Mouse (Mus musculus): ENCODE measurements at regions not wholly inside any gene's neighbourhood (a gene's known extent, or its start where the extent isn't known, plus 50 kb on each side); places are given as distances from the start of the nearest gene placed in this dataset.

- no peak for DNase-seq (ENCODE audit: low spot score)
Measured at GRCm38 (mm10) chr16:93272146-93272545, 331.7 kb downstream of the Setd4 start.

DNA sequence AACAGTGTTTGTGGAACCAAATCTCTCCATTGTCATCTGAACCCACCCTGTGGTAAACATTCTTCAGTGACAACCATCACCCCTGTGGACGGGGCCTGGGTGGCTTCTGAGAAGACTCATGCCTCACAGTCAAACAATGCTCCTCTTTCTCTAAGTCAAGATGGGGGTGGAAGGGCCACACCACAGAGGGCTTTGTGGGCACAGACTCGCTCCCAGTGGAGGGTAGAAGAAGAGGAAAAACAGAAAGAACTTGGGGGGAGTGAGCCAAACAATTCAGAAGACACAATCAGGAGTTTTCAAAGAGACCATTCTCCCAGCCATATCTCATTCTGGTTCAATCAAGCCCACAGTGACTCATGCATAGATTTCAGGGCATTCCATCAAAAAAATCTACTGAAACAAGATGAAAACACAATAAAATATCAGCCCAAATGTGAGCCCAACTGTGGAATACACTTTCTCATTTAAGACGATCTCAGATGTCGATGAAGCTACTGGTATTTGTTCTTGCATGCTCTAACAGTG is 339.7 kb downstream of the Setd4 start:
- no peak for DNase-seq (ENCODE audit: low spot score)

- DNase-seq (ENCODE audit: low spot score), result no peak
Measured at GRCm38 (mm10) chr16:93263141-93263815, 340.6 kb downstream of the Setd4 start.

DNA sequence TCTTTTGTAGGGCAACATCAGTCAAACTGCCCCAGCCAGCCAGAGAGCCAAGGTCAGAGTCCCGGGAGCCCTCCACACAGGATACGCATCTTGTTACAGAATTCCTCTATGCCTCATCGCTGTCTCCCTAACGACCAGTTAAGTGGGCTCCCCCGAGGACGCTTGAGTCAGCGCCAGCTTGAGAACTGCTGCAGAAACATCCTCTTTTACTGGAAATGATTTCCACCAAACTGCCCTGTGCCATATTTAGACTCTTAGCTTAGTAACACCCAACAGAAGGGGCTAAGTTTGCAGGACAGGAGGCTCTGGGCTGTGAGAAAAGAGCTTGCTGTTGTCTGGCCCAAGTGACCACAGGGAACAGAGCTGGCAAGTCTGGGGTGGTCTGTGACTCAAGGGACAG is 357.0 kb downstream of the Setd4 start:
- DNase-seq (ENCODE audit: low spot score), result no peak

GRCm38 (mm10) chr16:93245738-93246137 is 358.1 kb downstream of the Setd4 start:
- DNase-seq (ENCODE audit: low spot score), result no peak

DNA sequence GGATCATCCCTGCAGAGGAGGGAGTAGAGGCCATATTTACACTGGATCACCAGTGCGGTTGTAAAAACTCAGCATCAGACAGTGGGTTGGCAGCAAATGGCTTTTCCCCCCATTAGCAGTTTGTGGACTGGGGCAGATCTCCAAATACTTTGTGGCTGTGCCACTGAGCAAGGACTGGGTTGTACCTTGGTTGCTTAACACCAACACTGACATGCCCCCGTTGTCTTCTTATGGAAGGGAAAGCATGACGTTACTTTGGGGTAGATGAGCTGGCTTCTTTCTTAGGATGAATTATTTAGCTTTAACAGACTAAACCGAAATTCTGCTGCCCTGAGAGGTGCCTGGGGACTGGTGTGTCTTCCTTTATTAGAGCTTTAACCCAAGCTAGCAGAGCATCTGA is 365.0 kb downstream of the Setd4 start:
- DNase-seq (ENCODE audit: low spot score), result no peak

GRCm38 (mm10) chr16:93238326-93238725 is 365.5 kb downstream of the Setd4 start:
- no peak for DNase-seq (ENCODE audit: low spot score)

GRCm38 (mm10) chr16:93225644-93226043 is 378.2 kb downstream of the Setd4 start:
- DNase-seq (ENCODE audit: low spot score), result no peak

DNA sequence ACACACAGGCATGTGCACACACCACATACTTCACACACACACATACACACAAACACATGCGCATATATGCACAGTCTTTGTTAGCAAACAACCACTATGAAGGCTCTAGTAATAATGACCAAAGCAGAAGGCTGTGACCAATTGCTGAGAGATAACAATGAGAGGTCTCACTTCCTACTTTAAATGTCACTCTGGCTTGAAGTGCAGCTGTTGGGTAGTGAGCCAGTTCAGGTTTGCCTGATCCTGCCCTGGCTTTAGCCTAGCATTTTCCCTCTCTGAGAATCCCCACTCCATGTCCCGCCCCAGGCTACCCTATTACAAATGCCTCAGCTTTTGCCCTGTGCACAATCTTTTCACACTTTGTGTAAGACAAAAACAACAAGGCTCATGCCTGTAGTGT is 378.7 kb downstream of the Setd4 start:
- no peak for DNase-seq (ENCODE audit: low spot score)

DNA sequence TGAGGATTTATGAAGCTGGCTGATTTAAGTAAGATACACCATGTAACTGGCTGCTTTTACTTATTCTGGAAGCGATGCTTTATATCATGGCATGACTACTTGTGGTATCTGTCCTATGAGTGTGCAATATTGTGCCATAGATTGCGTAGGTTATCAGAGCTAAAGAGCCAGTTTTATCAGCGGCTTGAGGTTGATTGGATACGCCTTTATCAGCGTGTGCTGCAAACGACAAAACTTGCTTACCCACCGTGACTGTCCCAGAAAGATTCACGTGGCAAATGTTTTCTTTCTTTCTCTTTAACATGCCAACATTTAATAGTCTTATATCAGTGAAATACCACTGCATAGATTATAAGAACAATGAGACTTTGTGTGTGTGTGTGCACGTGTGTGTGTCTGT is 384.1 kb downstream of the Setd4 start:
- DNase-seq (ENCODE audit: low spot score), result no peak

- no peak for DNase-seq (ENCODE audit: low spot score)
Measured at GRCm38 (mm10) chr16:93218402-93218801, 385.5 kb downstream of the Setd4 start.

DNA sequence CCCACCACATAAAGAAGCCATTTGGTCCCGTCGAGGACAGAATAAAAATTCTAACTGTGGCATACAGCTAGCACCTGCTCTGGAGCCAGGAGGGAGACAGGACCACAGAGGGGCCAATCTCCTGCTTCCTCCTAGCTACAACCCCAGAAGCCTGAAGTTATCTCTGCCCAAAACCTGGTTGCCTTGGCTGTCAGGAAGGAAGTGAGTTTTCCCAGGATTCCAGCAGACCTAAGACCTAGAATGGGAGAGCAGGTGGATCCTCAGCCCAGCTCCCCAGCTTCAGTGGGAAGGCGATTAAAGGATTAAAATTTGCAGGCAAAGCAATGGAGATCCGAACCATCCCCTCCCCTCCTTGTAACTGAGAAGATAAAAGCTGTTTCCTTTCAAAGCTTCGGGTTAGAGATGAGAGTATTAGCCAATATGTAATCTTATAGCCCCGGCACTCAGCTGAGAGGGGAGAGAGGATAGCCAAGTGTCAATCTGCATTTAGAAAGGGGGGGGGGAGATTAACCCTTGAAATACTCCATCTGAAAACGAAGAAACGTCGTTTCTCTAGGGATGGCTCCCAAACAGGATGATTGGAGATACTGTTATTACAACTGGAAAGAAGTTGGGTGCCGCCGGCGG is 386.1 kb downstream of the Setd4 start:
- DNase-seq (ENCODE audit: low spot score), result no peak

- no peak for DNase-seq (ENCODE audit: low spot score)
Measured at GRCm38 (mm10) chr16:93215630-93216029, 388.2 kb downstream of the Setd4 start.

DNA sequence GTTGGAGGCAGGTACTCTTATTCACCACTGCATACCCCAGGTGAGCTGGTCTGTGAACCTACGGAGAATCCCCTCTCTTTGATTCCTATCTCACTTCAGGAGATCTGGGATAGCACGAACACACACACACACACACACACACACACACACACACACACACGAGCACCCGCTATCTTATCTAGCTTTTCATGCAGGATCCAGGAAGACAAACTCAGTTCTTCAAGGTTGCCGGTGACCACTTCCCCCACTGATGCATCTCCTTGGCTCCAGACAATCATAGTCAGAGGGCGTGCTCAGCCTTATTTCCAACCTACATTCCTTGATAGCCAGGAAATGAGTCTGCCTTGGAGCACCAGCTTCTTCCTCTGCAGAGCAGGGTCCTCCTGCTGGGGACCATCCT is 387.7 kb upstream of the Runx1 start:
- DNase-seq (ENCODE audit: low spot score), result no peak

GRCm38 (mm10) chr16:93207675-93208074 is 381.7 kb upstream of the Runx1 start:
- DNase-seq (ENCODE audit: low spot score), result no peak

DNA sequence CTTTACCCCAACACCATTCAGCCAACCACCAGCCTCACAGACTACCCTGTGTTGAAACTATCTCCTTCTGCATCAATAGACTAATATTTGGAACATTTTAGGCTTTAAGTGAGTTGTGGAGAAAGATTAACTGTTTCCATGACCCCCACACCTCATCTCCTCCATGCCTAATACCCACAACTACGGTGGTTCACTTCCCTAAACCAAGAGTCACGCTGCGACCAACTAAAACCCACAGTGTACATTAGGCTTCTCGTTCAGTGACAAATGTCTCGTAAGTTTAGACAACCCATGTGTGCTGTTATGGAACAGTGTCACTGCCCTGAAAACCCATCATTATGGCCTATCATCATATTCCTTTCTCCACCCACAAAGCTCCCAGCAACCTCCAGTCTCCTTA is 381.3 kb upstream of the Runx1 start:
- no peak for DNase-seq (ENCODE audit: low spot score)

DNA sequence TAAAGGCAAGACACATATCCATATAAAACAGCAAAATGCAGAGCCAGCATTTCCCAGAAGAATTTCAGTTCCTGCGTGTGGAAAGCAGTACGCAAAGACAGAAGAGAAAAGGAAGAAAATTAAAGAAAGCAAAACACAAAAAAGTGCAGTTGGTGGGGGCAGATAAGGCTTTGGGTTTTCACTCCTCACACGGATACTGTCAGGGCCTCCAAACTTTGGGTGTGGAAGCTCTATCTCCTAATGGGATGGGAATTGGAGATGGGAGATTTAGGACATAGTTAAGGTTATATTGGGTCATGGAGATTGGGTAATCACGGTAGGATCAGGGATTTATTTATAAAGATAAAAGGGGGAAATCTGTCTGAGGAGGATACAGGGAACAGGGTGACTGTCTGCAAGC is 380.4 kb upstream of the Runx1 start:
- DNase-seq (ENCODE audit: low spot score), result no peak

DNA sequence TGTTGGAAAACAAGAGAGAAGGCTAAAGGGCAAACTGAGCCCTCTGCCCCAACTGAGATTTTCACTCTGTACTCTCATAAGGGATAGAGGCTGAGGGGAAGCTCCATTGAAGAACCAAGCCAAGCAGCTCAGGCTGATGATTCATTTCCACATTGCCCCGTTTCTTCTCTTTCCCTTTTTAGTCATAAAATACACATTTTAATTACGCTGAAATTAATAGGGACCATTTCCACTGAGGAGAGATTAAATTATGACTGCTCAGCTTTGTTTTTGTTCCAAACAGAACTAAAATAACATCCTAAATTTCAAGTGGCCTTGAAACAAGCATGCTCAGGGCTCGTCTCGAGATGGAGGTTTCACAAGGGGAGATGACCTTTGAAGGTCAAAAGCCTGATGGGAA is 378.7 kb upstream of the Runx1 start:
- no peak for DNase-seq (ENCODE audit: low spot score)

DNA sequence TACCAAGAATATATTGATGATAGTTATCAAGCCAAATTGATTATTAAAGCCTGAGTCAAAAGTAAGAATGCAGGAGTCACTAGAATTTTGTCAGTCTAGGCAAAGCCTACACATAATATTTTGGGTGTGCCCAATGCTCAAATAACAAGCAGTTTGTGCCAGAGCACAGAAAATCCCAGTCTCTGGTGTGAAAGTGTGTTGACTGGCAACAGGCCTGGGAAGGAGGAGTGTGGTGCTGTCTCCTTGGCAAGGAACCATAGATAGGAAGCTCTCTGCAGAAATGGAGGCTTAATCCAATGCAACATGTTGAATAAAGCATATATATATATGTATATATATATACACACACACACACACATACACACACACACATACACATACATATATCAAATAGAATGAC is 376.6 kb upstream of the Runx1 start:
- DNase-seq (ENCODE audit: low spot score), result no peak

GRCm38 (mm10) chr16:93197300-93197699 is 371.4 kb upstream of the Runx1 start:
- no peak for DNase-seq (ENCODE audit: low spot score)

- no peak for DNase-seq (ENCODE audit: low spot score)
Measured at GRCm38 (mm10) chr16:93193921-93194481, 368.1 kb upstream of the Runx1 start.

DNA sequence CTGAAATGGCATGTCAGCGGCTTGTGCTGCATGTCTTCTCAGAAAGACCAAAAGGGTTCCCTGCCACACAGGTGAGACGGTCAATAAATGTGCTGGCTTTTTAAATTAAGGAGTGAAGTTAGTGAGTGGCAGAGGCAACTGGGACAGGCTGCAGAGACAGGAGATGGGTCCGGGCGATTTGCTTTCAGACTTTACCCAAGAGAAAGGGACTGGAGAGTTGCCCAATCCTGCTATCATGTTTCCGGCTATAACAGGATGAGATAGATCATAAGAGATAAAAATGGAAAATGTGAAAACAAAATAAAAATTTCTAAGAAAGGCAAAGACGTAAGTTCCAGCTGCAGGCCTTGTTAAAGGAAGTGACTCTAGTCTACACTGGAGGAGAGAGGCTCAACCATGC is 367.3 kb upstream of the Runx1 start:
- DNase-seq (ENCODE audit: low spot score), result no peak

DNA sequence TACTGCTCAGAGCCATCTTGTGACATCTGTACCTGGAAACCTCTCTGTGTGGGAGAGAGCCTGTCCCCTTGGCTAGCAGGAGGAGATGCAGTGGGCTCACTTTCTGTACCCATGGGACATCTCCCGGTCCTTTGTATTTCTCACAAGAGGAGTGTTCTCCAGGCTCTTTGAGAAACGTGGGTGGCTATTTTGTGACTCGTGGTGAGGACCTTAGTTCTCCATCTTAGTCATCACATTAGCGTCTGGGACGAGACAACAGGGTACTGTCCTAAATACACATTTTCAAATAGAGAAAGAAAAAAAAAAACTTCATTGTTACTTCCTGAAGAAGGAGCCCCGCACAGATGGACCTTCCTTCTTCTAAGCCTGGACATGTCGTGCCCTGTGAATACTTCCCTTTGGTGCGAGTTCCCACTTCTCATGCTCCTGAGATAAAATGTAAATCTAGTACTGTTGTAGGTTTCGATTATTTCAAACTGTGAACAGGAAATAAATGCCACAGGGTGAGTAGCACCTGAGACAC is 366.8 kb upstream of the Runx1 start:
- no peak for DNase-seq (ENCODE audit: low spot score)
